Mouse (Mus musculus): ENCODE data around the gene Lama2.

Lama2 gene

GRCm38 (mm10) chr10:27188630-27189365 is 430.8 kb downstream of the Lama2 start:
- no peak for DNase-seq (ENCODE audit: low read depth, low spot score)

GRCm38 (mm10) chr10:27184185-27184584 is 435.4 kb downstream of the Lama2 start:
- DNase-seq (ENCODE audit: low read depth, low spot score): no peak

- DNase-seq (ENCODE audit: low read depth, low spot score): no peak
Measured at GRCm38 (mm10) chr10:27174271-27174670, 445.3 kb downstream of the Lama2 start.

GRCm38 (mm10) chr10:27164738-27165137 is 454.8 kb downstream of the Lama2 start:
- no peak for DNase-seq (ENCODE audit: low read depth, low spot score)

GRCm38 (mm10) chr10:27162364-27162763 is 457.2 kb downstream of the Lama2 start:
- DNase-seq (ENCODE audit: low read depth, low spot score): peak; percentile 35

GRCm38 (mm10) chr10:27150220-27150619 is 469.3 kb downstream of the Lama2 start:
- DNase-seq (ENCODE audit: low read depth, low spot score): no peak

- DNase-seq (ENCODE audit: low read depth, low spot score): no peak
Measured at GRCm38 (mm10) chr10:27140422-27140821, 479.1 kb downstream of the Lama2 start.

GRCm38 (mm10) chr10:27135768-27136167 is 483.8 kb downstream of the Lama2 start:
- DNase-seq (ENCODE audit: low read depth, low spot score): peak; percentile 19

GRCm38 (mm10) chr10:27133135-27133534 is 486.4 kb downstream of the Lama2 start:
- no peak for DNase-seq (ENCODE audit: low read depth, low spot score)

- no peak for DNase-seq (ENCODE audit: low read depth, low spot score)
Measured at GRCm38 (mm10) chr10:27127454-27127853, 492.1 kb downstream of the Lama2 start.

- DNase-seq (ENCODE audit: low read depth, low spot score): no peak
Measured at GRCm38 (mm10) chr10:27123763-27124162, 495.8 kb downstream of the Lama2 start.

GRCm38 (mm10) chr10:27117815-27118214 is 501.7 kb downstream of the Lama2 start:
- no peak for DNase-seq (ENCODE audit: low read depth, low spot score)

- no peak for DNase-seq (ENCODE audit: low read depth, low spot score)
Measured at GRCm38 (mm10) chr10:27116938-27117647, 502.5 kb downstream of the Lama2 start.

- no peak for DNase-seq (ENCODE audit: low read depth, low spot score)
Measured at GRCm38 (mm10) chr10:27114131-27114530, 505.4 kb downstream of the Lama2 start.

GRCm38 (mm10) chr10:27103811-27104210 is 515.7 kb downstream of the Lama2 start:
- DNase-seq (ENCODE audit: low read depth, low spot score): no peak

GRCm38 (mm10) chr10:27101800-27102353 is 517.7 kb downstream of the Lama2 start:
- DNase-seq (ENCODE audit: low read depth, low spot score): no peak

- DNase-seq (ENCODE audit: low read depth, low spot score): no peak
Measured at GRCm38 (mm10) chr10:27077113-27077512, 542.4 kb downstream of the Lama2 start.

- DNase-seq (ENCODE audit: low read depth, low spot score): no peak
Measured at GRCm38 (mm10) chr10:27068794-27069435, 550.6 kb downstream of the Lama2 start.

- DNase-seq (ENCODE audit: low read depth, low spot score): no peak
Measured at GRCm38 (mm10) chr10:27063671-27064070, 555.9 kb downstream of the Lama2 start.

- no peak for DNase-seq (ENCODE audit: low read depth, low spot score)
Measured at GRCm38 (mm10) chr10:27054488-27054887, 565.1 kb downstream of the Lama2 start.

GRCm38 (mm10) chr10:27047196-27047595 is 572.4 kb downstream of the Lama2 start:
- DNase-seq (ENCODE audit: low read depth, low spot score): no peak

- no peak for DNase-seq (ENCODE audit: low read depth, low spot score)
Measured at GRCm38 (mm10) chr10:27041812-27042211, 577.7 kb downstream of the Lama2 start.
